Mouse (Mus musculus) liver, embryonic 14.5 days (tissue): ENCODE results near the gene Cilp.

Experiments used
- CTCF ChIP-seq: IDR thresholded peaks from 2 replicates; pipeline ENCODE4 v1.5.1; 2016; ENCODE audit warnings: antibody characterized with exemption, low read depth, control low read depth
- EP300 ChIP-seq: IDR thresholded peaks from 2 replicates; pipeline ENCODE4 v1.6.1; 2016; ENCODE audit warnings: antibody characterized with exemption, low read depth

DNA sequence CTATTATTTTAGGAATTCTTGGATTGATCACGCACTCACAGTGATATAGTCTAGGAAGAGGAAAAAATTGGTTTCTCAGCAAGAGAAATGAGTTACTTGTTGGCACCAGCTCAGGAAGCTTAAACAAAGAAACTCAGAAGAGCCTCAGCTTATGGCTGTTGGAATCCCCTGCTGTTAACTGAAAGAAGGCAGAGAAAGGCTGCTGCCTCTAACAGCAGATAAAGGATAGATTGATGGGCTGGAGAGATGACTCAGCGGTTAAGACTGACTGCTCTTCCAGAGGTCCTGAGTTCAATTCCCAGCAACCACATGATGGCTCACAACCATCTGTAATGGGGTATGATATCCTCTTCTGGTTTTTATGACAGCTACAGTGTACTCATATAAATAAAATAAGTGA lies 62.4 kb downstream of the Cilp start:
- no peak for TF ChIP-seq CTCF
- TF ChIP-seq EP300, result no peak
